Mouse (Mus musculus) stomach, postnatal 0 days (tissue): ENCODE measurements around the gene Dnmt3a.

Experiments used
- CTCF ChIP-seq: IDR thresholded peaks from 2 replicates; pipeline ENCODE4 v1.5.1; 2016; ENCODE audit warnings: antibody characterized with exemption, low read depth, mild to moderate bottlenecking, moderate library complexity
- EP300 ChIP-seq: optimal IDR thresholded peaks from 2 replicates; pipeline ENCODE3; 2016; ENCODE audit warnings: antibody characterized with exemption

GRCm38 (mm10) chr12:3857773-3858172, 52.0 kb downstream of the Dnmt3a start:
- TF ChIP-seq CTCF (no peak), EP300 (no peak)
